Mouse (Mus musculus) embryonic fibroblast, embryonic 13.5 days (primary cell): Measurements from ENCODE around the gene Atp10a.

ENCODE experiments used
- CTCF ChIP-seq: IDR thresholded peaks from 2 replicates; pipeline ENCODE4 v1.5.1; 2011; ENCODE audit warnings: mild to moderate bottlenecking, control low read depth, low read length, moderate library complexity, borderline replicate concordance; ENCODE audit not compliant: insufficient read depth
- POLR2A ChIP-seq: IDR thresholded peaks from 2 replicates; pipeline ENCODE4 v1.6.1; 2011; ENCODE audit warnings: low read depth, mild to moderate bottlenecking, control low read depth, low read length, moderate library complexity

DNA sequence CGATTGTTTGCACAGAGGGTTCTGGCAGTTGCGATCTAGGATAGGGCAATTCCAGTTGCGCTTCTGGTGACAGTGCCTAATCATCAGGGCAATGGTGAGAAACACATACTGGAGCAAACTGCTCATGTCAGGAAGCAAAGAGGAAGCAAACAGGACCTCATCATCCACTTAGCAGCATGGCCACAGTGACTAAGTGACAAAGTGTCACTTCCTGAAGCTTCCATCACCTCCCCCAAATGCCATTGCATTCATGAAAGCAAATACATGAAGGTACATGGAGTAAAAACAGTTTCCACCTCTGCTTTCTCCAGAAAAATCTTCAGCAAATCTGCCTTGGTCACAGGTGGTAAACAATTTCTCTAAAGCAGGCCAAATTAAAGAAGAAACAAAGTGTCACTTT lies 168.7 kb downstream of the Atp10a start:
- no peak for TF ChIP-seq CTCF
- no peak for TF ChIP-seq POLR2A
